Mouse (Mus musculus): Measurements from ENCODE around the gene Megf11.

Gene Megf11

GRCm38 (mm10) chr9:64564315-64564767, 178.9 kb downstream of the Megf11 start:
- no peak for DNase-seq (ENCODE audit: low spot score in 2 of 2)

- no peak for DNase-seq (ENCODE audit: low spot score in 2 of 2)
These were observed 180.5 kb downstream of the Megf11 start for GRCm38 (mm10) chr9:64565915-64566314.

- no peak for DNase-seq (ENCODE audit: low spot score in 2 of 2)
These were observed 180.9 kb downstream of the Megf11 start for GRCm38 (mm10) chr9:64566376-64566775.

GRCm38 (mm10) chr9:64567482-64567881, 182.1 kb downstream of the Megf11 start:
- DNase-seq (ENCODE audit: low spot score in 2 of 2) = no peak

- DNase-seq (ENCODE audit: low spot score in 2 of 2) = no peak
These were observed 183.2 kb downstream of the Megf11 start for GRCm38 (mm10) chr9:64568467-64569260.

GRCm38 (mm10) chr9:64570448-64570847, 185.0 kb downstream of the Megf11 start:
- no peak for DNase-seq (ENCODE audit: low spot score in 2 of 2)

GRCm38 (mm10) chr9:64571091-64571490, 185.7 kb downstream of the Megf11 start:
- DNase-seq (ENCODE audit: low spot score in 2 of 2) = no peak

- DNase-seq (ENCODE audit: low spot score in 2 of 2) = no peak
These were observed 187.3 kb downstream of the Megf11 start for GRCm38 (mm10) chr9:64572629-64573190.

- no peak for DNase-seq (ENCODE audit: low spot score in 2 of 2)
These were observed 190.2 kb downstream of the Megf11 start for GRCm38 (mm10) chr9:64575658-64576057.

GRCm38 (mm10) chr9:64576143-64576878, 190.9 kb downstream of the Megf11 start:
- no peak for DNase-seq (ENCODE audit: low spot score in 2 of 2)

GRCm38 (mm10) chr9:64577156-64577555, 191.7 kb downstream of the Megf11 start:
- DNase-seq (ENCODE audit: low spot score in 2 of 2) = no peak

- no peak for DNase-seq (ENCODE audit: low spot score in 2 of 2)
These were observed 192.6 kb downstream of the Megf11 start for GRCm38 (mm10) chr9:64578014-64578413.

GRCm38 (mm10) chr9:64579306-64579705, 193.9 kb downstream of the Megf11 start:
- DNase-seq (ENCODE audit: low spot score in 2 of 2) = no peak

GRCm38 (mm10) chr9:64586292-64586691, 200.9 kb downstream of the Megf11 start:
- DNase-seq (ENCODE audit: low spot score in 2 of 2) = no peak

GRCm38 (mm10) chr9:64587991-64588390, 202.6 kb downstream of the Megf11 start:
- no peak for DNase-seq (ENCODE audit: low spot score in 2 of 2)

- peak; percentile 8 to 30 for DNase-seq (ENCODE audit: low spot score in 2 of 2)
These were observed 205.2 kb downstream of the Megf11 start for GRCm38 (mm10) chr9:64590634-64591041.

- DNase-seq (ENCODE audit: low spot score in 2 of 2) = no peak
These were observed 206.0 kb downstream of the Megf11 start for GRCm38 (mm10) chr9:64591436-64591835.

GRCm38 (mm10) chr9:64594442-64594841, 209.0 kb downstream of the Megf11 start:
- no peak for DNase-seq (ENCODE audit: low spot score in 2 of 2)

- DNase-seq (ENCODE audit: low spot score in 2 of 2) = no peak
These were observed 213.0 kb downstream of the Megf11 start for GRCm38 (mm10) chr9:64598427-64598826.

- no peak for DNase-seq (ENCODE audit: low spot score in 2 of 2)
These were observed 215.3 kb downstream of the Megf11 start for GRCm38 (mm10) chr9:64600731-64601130.

GRCm38 (mm10) chr9:64602895-64603294, 217.5 kb downstream of the Megf11 start:
- DNase-seq (ENCODE audit: low spot score in 2 of 2) = no peak

GRCm38 (mm10) chr9:64604217-64604711, 218.8 kb downstream of the Megf11 start:
- no peak for DNase-seq (ENCODE audit: low spot score in 2 of 2)
